Mouse (Mus musculus) lung, embryonic 15.5 days (tissue): ENCODE data around the gene Arf4. TPM values are rescaled to one million over a fixed set of nuclear protein-coding genes. Genes with fewer than 3 reads are reported as not detected.
"Not testable (repeated sequence)": the region's sequence is repeated elsewhere in the genome, so short reads cannot be mapped to it uniquely, and the experiment has no call there.

ENCODE experiments used
- ATAC-seq: fragments of 200-750 bp; cut with Nextera tagmentation; 2 replicates; pipeline ENCODE4 v1.8.0; 2017; ENCODE audit warnings: moderate number of reproducible peaks, borderline replicate concordance; ENCODE audit not compliant: low FRiP score, low TSS enrichment; ENCODE audit errors: extremely low read depth
- H3K27ac ChIP-seq: fragments of 300-500 bp; sonication (generic); 2 replicates; pipeline ENCODE4 v1.5.1; 2015; ENCODE audit warnings: moderate library complexity, mild to moderate bottlenecking, inconsistent platforms
- H3K27me3 ChIP-seq: fragments of 300-500 bp; sonication (generic); 2 replicates; pipeline ENCODE4 v1.6.1; 2015; ENCODE audit warnings: inconsistent platforms
- H3K36me3 ChIP-seq: fragments of 300-500 bp; sonication (generic); 2 replicates; pipeline ENCODE4 v1.6.1; 2015; ENCODE audit warnings: inconsistent platforms
- H3K4me1 ChIP-seq: fragments of 300-500 bp; sonication (generic); 2 replicates; pipeline ENCODE4 v1.6.1; 2015; ENCODE audit warnings: inconsistent platforms
- H3K4me2 ChIP-seq: fragments of 300-500 bp; sonication (generic); 2 replicates; pipeline ENCODE4 v1.6.1; 2015; ENCODE audit warnings: inconsistent platforms, mild to moderate bottlenecking, moderate library complexity
- H3K4me3 ChIP-seq: fragments of 300-500 bp; sonication (generic); 2 replicates; pipeline ENCODE4 v1.5.1; 2015; ENCODE audit warnings: mild to moderate bottlenecking, inconsistent platforms
- H3K9ac ChIP-seq: fragments of 300-500 bp; sonication (generic); 2 replicates; pipeline ENCODE4 v1.6.1; 2015; ENCODE audit warnings: inconsistent platforms
- H3K9me3 ChIP-seq: fragments of 300-500 bp; sonication (generic); 2 replicates; pipeline ENCODE4 v1.6.1; 2016; ENCODE audit warnings: inconsistent platforms
- WGBS: fragments of 180-500 bp; shearing (Covaris S2); methylation state at CpG from one replicate; pipeline ENCODE4 v1.1.7; 2015; 5-methylcytosine and 5-hydroxymethylcytosine counted together
- polyA plus RNA-seq: library from polyadenylated mRNA; unstranded; fragments of >200 nt; fragmentation: Nextera tagmentation; extraction: Ambion mirVana; gene quantifications from 2 replicates; pipeline ENCODE4 v1.2.1, GENCODE M21; 2015

Gene Arf4
- polyA plus RNA-seq, 1 experiment from 2014 or later: 627 TPM

DNA sequence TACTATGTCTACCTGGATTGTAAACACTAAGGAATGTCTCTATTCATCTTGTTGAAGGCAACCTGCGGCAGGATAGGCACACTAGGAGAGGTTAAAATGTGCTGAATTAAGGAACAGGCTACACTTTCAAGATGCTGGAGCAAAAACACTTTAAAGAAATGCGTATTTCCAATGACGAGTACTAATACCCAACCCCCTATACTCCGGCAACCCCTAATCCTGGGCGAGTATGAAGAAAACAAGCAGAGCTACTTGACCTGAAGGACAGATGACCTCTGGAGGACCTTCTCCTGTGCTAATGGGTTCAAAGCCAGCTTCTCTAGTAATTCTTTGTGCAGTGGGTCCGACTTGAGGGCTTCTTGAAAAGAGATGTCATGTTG lies 30.1 kb downstream of the Arf4 start:
- H3K4me3 ChIP-seq: peak overlapping the region; percentile 76
- H3K36me3 ChIP-seq: peaks cover 17% of the 10 kb centered on the region
- H3K27me3 ChIP-seq: no peaks in the 10 kb centered on the region
- no peak overlapping the region for H3K27ac ChIP-seq
- peak overlapping the region; percentile 85 for H3K9ac ChIP-seq
- H3K4me1 ChIP-seq: peaks cover 24% of the 10 kb centered on the region
- WGBS: 11% methylated on average over 6 of the region's 6 CpGs
- ATAC-seq: no peak
- H3K9me3 ChIP-seq: no peaks in the 10 kb centered on the region
- H3K4me2 ChIP-seq: peak overlapping the region; percentile 95

DNA sequence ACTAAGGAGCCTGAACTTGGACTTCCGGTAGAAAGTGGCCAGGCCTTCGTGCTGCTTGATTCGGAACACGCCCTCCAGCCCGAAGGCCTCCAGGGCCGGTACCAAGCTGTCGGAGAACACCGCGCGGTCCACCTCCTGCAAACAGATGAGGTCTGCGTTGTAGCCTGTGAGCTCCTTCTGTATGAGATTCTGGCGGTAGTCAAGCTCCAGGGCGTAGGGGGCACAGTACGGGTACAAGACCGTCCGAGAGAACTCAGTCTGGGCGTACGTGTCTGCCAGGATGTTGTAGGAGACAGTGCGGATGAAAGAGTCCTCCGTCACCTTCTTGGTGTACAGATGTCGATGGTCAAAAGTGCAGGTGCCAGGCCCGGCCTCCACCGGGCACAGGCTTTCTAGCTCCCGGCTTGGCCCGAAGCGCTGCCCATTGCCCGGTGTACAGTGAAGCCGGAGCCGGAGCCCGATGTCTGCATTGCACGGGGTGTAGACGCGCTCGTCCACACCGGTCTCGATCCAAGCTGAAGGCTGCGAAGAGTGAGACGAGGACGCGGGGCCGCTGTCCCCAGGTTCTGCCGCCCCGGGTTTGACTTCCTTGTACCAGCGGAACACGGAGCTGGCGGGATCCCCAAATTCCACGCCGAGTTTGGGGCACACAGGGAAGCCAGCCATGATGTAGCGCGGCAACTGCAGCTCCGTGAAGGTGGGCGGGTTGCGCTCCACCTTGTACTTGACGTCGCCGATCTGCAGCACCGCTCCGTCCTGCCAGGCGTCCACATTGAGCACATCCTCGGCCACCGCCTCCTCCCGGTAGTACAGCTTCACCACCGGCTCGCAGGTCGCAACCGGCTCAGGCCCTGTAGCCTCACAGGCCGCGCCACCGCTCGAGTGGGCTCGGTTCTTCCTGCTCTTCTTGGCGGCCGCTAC lies 30.8 kb downstream of the Arf4 start:
- H3K27me3 ChIP-seq: no peaks in the 10 kb centered on the region
- H3K4me2 ChIP-seq: peak overlapping the region; percentile 95
- peak overlapping the region; percentile 87 for H3K27ac ChIP-seq
- ATAC-seq: peak; percentile 40
- peaks cover 15% of the 10 kb centered on the region for H3K36me3 ChIP-seq
- no peaks in the 10 kb centered on the region for H3K9me3 ChIP-seq
- WGBS: 2% methylated on average over 73 of the region's 73 CpGs
- peak overlapping the region; percentile 85 for H3K9ac ChIP-seq
- H3K4me3 ChIP-seq: peak overlapping the region; percentile 76
- H3K4me1 ChIP-seq: peaks cover 24% of the 10 kb centered on the region

GRCm38 (mm10) chr14:26669292-26670073 lies 31.6 kb downstream of the Arf4 start, which contains the start of gene Pde12:
Pde12 (minus strand) TSS chr14:26669883.
- Histone ChIP-seq H3K4me2 (peak within 1 kb of the TSS; percentile 95), H3K27ac (peak within 1 kb of the TSS; percentile 87), H3K36me3 (peaks cover 12% of the 10 kb centered on the region), H3K27me3 (no peaks in the 10 kb centered on the region), H3K9ac (peak within 1 kb of the TSS; percentile 85), H3K9me3 (no peaks in the 10 kb centered on the region), H3K4me1 (peaks cover 24% of the 10 kb centered on the region), H3K4me3 (peak within 1 kb of the TSS; percentile 76)
- WGBS: under 1% methylated on average over 70 of the region's 70 CpGs
- ATAC-seq: peak; percentile 92

DNA sequence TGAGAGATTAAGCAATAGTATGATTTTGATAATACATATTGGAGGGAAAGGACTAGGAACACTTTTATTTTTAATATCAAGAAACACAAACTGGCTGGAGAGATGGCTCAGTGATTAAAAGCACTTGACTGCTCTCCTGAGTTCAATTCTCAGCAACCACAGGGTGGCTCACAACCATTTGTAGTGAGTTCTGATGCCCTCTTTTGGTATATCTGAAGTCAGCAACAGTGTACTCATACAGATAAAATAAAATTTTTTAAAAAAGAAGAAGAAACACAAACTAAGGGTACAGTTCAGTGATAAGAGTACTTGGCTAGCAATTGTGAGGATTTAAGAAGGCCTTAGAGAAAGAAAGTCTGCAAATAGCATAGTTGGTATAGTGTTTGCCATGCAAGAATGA lies 33.1 kb downstream of the Arf4 start:
- H3K4me1 ChIP-seq: peaks cover 24% of the 10 kb centered on the region
- H3K4me3 ChIP-seq: peak overlapping the region; percentile 76; the same call in 1 of the 2 replicates
- no peak overlapping the region for H3K27ac ChIP-seq
- no peaks in the 10 kb centered on the region for H3K9me3 ChIP-seq
- no peaks in the 10 kb centered on the region for H3K36me3 ChIP-seq
- no peaks in the 10 kb centered on the region for H3K27me3 ChIP-seq
- no peak overlapping the region for H3K9ac ChIP-seq
- peak overlapping the region; percentile 95 for H3K4me2 ChIP-seq
- ATAC-seq: no peak

GRCm38 (mm10) chr14:26671870-26672615 lies 34.2 kb downstream of the Arf4 start:
- not testable (repeated sequence) for ATAC-seq, H3K27me3 ChIP-seq
- 58% methylated on average over 17 of the region's 17 CpGs for WGBS

DNA sequence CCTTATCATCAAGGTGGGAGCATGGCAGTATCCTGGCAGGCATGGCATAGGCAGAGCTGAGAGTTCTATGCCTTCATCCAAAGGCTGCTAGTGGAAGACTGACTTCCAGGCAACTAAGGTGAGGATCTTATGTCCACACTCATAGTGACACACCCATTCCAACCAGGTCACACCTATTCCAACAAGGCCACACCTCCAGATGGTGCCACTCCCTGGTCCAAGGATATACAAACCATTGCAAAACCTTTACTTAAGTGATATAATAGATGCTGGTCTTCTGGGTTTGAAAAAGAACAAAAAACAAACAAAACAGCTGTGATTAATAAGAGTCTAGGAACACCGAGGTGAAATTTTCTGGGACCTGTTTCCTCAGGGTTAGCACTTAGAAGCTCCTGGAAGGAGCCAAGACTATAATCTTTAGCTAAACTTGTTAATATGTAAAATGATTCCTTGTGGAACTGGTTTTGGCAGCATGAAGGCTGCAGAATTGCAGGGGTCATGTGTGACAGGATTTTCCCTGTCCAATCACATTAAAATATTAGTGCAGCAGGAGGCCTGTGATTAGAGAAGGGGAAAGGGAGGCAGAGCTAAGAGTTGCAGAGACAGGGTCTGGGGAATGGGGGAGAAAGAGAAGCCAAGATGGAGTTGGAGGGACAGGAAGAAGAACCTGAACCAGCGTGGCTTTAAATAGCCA lies 36.7 kb downstream of the Arf4 start:
- H3K4me2 ChIP-seq, H3K9ac ChIP-seq, H3K27me3 ChIP-seq, H3K4me3 ChIP-seq, ATAC-seq, H3K9me3 ChIP-seq, H3K27ac ChIP-seq, H3K36me3 ChIP-seq, H3K4me1 ChIP-seq: not testable (repeated sequence)
- WGBS: 72% methylated on average over 2 of the region's 2 CpGs

More at GRCm38 (mm10) chr14:26671870-26672615, 34.2 kb downstream of the Arf4 start:
- not testable (repeated sequence) for H3K36me3 ChIP-seq, H3K4me2 ChIP-seq, H3K4me3 ChIP-seq, H3K27ac ChIP-seq, H3K9ac ChIP-seq, H3K9me3 ChIP-seq
- peaks cover 16% of the 10 kb centered on the region for H3K4me1 ChIP-seq

- WGBS: 22% methylated on average over 12 of the region's 12 CpGs
- no peak overlapping the region for H3K4me2 ChIP-seq
- H3K4me1 ChIP-seq: 0 out of 2 replicates have a peak, but pooled peaks cover 4% of the 10 kb centered on the region
- H3K27me3 ChIP-seq: no peaks in the 10 kb centered on the region; the same call in 1 of the 2 replicates
- H3K9ac ChIP-seq: no peak overlapping the region
- H3K9me3 ChIP-seq: no peaks in the 10 kb centered on the region
- H3K4me3 ChIP-seq: no peak overlapping the region
- ATAC-seq: no peak
- no peak overlapping the region for H3K27ac ChIP-seq
- H3K36me3 ChIP-seq: no peaks in the 10 kb centered on the region
Measured at GRCm38 (mm10) chr14:26675371-26675770, 37.5 kb downstream of the Arf4 start.

- Histone ChIP-seq H3K36me3 (no peaks in the 10 kb centered on the region), H3K9ac (no peak overlapping the region), H3K4me3 (no peak overlapping the region), H3K27me3 (no peaks in the 10 kb centered on the region; the same call in 1 of the 2 replicates), H3K27ac (no peak overlapping the region), H3K4me1 (no peaks in the 10 kb centered on the region), H3K9me3 (no peaks in the 10 kb centered on the region), H3K4me2 (no peak overlapping the region)
- WGBS: 82% methylated on average over 5 of the region's 5 CpGs
- ATAC-seq: no peak
Measured at GRCm38 (mm10) chr14:26675791-26676190, 37.9 kb downstream of the Arf4 start.

DNA sequence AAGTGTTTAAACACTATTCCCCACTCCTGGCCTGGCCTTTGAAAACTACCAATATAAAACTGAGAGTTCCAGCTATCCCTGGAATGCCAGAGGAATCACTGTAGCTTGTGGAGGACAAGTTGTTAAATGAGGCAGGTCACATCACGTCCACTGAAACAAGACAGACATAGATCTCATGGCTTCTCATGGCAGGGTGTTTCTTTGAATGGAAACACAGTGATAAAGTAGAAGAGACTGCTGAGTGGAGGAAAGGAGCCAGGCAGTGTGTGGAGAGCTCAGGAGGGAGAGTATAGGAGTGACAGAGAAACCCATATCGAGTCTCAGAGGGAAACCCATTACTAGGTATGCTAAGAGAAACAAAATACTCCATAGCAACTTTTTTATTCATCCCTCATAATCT lies 52.9 kb downstream of the Arf4 start:
- Histone ChIP-seq H3K36me3 (no peaks in the 10 kb centered on the region), H3K9ac (no peak overlapping the region), H3K4me2 (no peak overlapping the region), H3K27ac (no peak overlapping the region), H3K27me3 (no peaks in the 10 kb centered on the region), H3K4me1 (no peaks in the 10 kb centered on the region), H3K4me3 (no peak overlapping the region), H3K9me3 (no peaks in the 10 kb centered on the region)
- ATAC-seq: no peak
- 44% methylated on average over 2 of the region's 2 CpGs for WGBS

- H3K4me1 ChIP-seq: no peaks in the 10 kb centered on the region
- H3K9ac ChIP-seq: no peak overlapping the region
- WGBS: 37% methylated on average over 2 of the region's 2 CpGs
- H3K27me3 ChIP-seq: no peaks in the 10 kb centered on the region
- H3K4me3 ChIP-seq: no peak overlapping the region
- no peak overlapping the region for H3K4me2 ChIP-seq
- no peak overlapping the region for H3K27ac ChIP-seq
- no peaks in the 10 kb centered on the region for H3K9me3 ChIP-seq
- no peaks in the 10 kb centered on the region for H3K36me3 ChIP-seq
- no peak for ATAC-seq
Measured at GRCm38 (mm10) chr14:26691363-26691762, 53.5 kb downstream of the Arf4 start.

DNA sequence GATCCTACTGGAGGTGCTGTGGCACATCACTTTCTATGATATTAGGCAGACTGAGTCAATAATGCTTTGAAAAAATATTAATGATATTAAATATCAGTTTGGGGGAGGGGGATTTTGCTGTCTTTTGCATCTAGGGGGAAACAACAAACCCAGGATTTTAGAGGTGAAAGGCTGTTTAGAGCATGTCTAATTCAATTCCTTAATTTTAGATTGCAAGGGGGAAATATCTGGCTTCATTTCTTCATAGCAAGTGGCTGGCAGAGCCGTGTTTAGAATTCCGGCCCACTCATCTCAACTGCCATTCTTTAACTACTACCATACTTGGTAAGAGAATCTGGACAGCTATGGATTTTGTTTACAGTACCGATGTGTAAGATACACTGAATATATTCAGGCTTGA lies 55.1 kb downstream of the Arf4 start, which contains the start of gene Dnah12:
Gene Dnah12, plus strand, starts transcription at position 301 of the 400 bp plus-strand sequence.
- Histone ChIP-seq H3K4me3 (no peak within 1 kb of the TSS), H3K36me3 (no peaks in the 10 kb centered on the region), H3K9ac (no peak within 1 kb of the TSS), H3K9me3 (no peaks in the 10 kb centered on the region), H3K4me2 (no peak within 1 kb of the TSS), H3K27ac (no peak within 1 kb of the TSS), H3K4me1 (no peaks in the 10 kb centered on the region), H3K27me3 (no peaks in the 10 kb centered on the region)
- 77% methylated on average over 3 of the region's 3 CpGs for WGBS
- ATAC-seq: no peak
